Mouse (Mus musculus) forebrain, embryonic 11.5 days (tissue): ENCODE data around the gene Wfdc5. TPM values are rescaled to one million over a fixed set of nuclear protein-coding genes. Genes with fewer than 3 reads are reported as not detected.

Experiments used
- ATAC-seq: fragments of 200-750 bp; cut with Nextera tagmentation; replicated peaks from 2 replicates; pipeline ENCODE4 v1.8.0; 2017; ENCODE audit warnings: moderate TSS enrichment; ENCODE audit not compliant: low FRiP score
- DNase-seq: peaks from one replicate; pipeline ENCODE4 v3.0.0-alpha.2; 2017; ENCODE audit warnings: low spot score
- H3K27ac ChIP-seq: fragments of 300-500 bp; sonication (generic); 2 replicates; pipeline ENCODE4 v1.5.1; 2014; ENCODE audit warnings: low read depth, low read length
- H3K27me3 ChIP-seq: fragments of 300-500 bp; sonication (generic); 2 replicates; pipeline ENCODE4 v1.6.1; 2014; ENCODE audit warnings: mild to moderate bottlenecking, low read length, mixed read lengths; ENCODE audit not compliant: control insufficient read depth, insufficient read depth
- H3K36me3 ChIP-seq: fragments of 300-500 bp; sonication (generic); 2 replicates; pipeline ENCODE4 v1.6.1; 2014; ENCODE audit warnings: mild to moderate bottlenecking, low read length, moderate library complexity, mixed read lengths; ENCODE audit not compliant: control insufficient read depth, insufficient read depth
- H3K4me1 ChIP-seq: fragments of 300-500 bp; sonication (generic); replicated peaks from 2 replicates; pipeline ENCODE4 v1.6.1; 2014; ENCODE audit warnings: low read length, mixed read lengths; ENCODE audit not compliant: control insufficient read depth, insufficient read depth
- H3K4me2 ChIP-seq: fragments of 300-500 bp; sonication (generic); 2 replicates; pipeline ENCODE4 v1.6.1; 2014; ENCODE audit warnings: low read depth, mild to moderate bottlenecking, low read length, moderate library complexity, mixed read lengths; ENCODE audit not compliant: severe bottlenecking
- H3K4me3 ChIP-seq: fragments of 300-500 bp; sonication (generic); 2 replicates; pipeline ENCODE4 v1.5.1; 2014; ENCODE audit warnings: low read depth, low read length
- H3K9ac ChIP-seq: fragments of 300-500 bp; sonication (generic); 2 replicates; pipeline ENCODE4 v1.6.1; 2014; ENCODE audit warnings: low read length
- H3K9me3 ChIP-seq: fragments of 300-500 bp; sonication (generic); 2 replicates; pipeline ENCODE4 v1.6.1; 2016; ENCODE audit warnings: low read length, mixed read lengths; ENCODE audit not compliant: control insufficient read depth
- WGBS: fragments of 180-500 bp; shearing (Covaris S2); extraction: QIAGEN DNeasy Blood & Tissue Kit; methylation state at CpG from one replicate; pipeline ENCODE4 v1.1.7; 2014; 5-methylcytosine and 5-hydroxymethylcytosine counted together
- polyA plus RNA-seq: library from polyadenylated mRNA; unstranded; fragments of >200 nt; fragmentation: Nextera tagmentation; extraction: Ambion mirVana; gene quantifications from 2 replicates; pipeline ENCODE4 v1.2.1, GENCODE M21; 2014

Gene Wfdc5
- polyA plus RNA-seq, 1 experiment from 2014 or later = not detected

GRCm38 (mm10) chr2:164199626-164200327 lies 17.2 kb upstream of the Wfdc5 start, which contains the start of gene Wfdc15a:
Gene Wfdc15a, minus strand, starts transcription at chr2:164200130.
- no peaks in the 10 kb centered on the region for H3K4me1 ChIP-seq
- no peak within 1 kb of the TSS for H3K27ac ChIP-seq
- ATAC-seq (no peak), DNase-seq (no peak)
- no peaks in the 10 kb centered on the region for H3K27me3 ChIP-seq
- no peaks in the 10 kb centered on the region for H3K9me3 ChIP-seq
- no peak within 1 kb of the TSS for H3K4me2 ChIP-seq
- no peak within 1 kb of the TSS for H3K4me3 ChIP-seq
- no peak within 1 kb of the TSS for H3K9ac ChIP-seq
- H3K36me3 ChIP-seq = no peaks in the 10 kb centered on the region
- 82% methylated on average over 20 of the region's 20 CpGs for WGBS

GRCm38 (mm10) chr2:164196700-164196990 lies 14.1 kb upstream of the Wfdc5 start:
- Histone ChIP-seq H3K36me3 (no peaks in the 10 kb centered on the region), H3K4me2 (no peak overlapping the region), H3K4me3 (no peak overlapping the region), H3K27ac (no peak overlapping the region), H3K27me3 (no peaks in the 10 kb centered on the region), H3K4me1 (no peaks in the 10 kb centered on the region), H3K9ac (no peak overlapping the region), H3K9me3 (no peaks in the 10 kb centered on the region)
- 89% methylated on average over 5 of the region's 5 CpGs for WGBS
- DNase-seq (no peak), ATAC-seq (no peak)

DNA sequence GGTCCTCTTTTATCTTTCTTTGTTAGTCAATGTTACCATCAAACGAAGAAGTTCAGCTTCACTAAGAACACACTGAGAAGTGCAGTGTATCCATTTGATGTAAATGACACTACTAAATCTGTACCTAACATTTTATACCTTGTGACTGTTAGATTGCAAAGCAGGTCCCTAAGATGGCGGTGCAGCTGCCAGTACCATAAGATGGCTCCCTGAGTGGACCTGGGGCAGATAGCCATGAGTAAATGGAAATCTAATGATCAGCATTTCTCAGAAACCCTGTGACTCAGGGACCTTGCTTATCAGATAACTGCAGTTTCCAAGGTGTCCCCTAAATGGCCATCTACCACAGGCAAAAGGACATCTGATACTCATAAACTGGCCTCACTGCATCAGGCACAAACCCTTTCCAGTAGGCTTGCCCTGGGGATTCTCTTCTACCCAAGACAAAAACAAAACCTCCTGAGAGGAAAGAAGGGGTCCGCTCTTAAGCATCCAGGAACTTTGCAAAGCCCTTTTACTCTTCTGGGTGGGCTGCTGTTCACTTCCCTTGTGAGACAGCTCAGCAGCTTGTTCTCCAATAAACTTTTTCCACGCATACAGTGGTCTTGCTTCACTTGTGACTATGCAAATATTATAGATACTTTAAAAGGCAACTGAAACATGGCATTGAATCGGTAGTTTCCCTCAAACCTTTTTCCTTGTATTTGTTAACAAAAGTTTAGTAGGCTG lies 13.6 kb upstream of the Wfdc5 start:
- Histone ChIP-seq H3K9ac (no peak overlapping the region), H3K4me2 (no peak overlapping the region), H3K9me3 (no peaks in the 10 kb centered on the region), H3K4me1 (no peaks in the 10 kb centered on the region), H3K36me3 (no peaks in the 10 kb centered on the region), H3K27ac (no peak overlapping the region), H3K4me3 (no peak overlapping the region), H3K27me3 (no peaks in the 10 kb centered on the region)
- WGBS = 85% methylated on average over 5 of the region's 5 CpGs
- ATAC-seq (no peak), DNase-seq (no peak)

DNA sequence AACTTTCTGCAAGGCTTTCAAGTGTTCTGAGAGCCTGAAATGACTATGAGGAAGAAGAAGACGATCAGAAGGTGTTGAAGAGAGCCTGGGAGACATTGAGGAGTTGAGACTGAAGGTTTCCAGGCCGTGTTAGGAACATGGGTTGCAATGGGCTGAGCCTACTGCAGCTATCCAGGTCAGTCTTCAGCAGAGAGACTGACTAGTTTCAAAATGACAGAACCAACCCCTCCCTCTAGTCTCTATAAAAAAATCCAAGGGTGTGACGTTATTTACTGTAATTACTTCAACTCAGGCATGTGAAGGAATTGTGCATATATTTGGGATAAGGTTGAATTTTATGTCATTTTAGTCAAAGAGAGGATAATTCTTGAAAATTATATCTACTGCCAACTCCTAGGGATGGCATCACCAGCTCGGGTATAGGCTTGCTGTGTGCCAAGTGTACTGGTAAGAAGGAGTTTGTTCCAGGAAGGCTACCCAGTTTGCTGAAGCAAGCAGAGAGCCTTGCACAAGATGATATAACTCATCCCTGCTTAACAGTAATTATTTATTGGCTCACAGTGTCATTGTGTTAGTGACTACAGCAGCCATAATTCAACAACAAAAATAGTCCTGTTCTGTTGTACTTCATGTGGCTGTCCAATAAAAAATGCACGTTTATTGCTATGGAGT lies 12.6 kb upstream of the Wfdc5 start:
- Histone ChIP-seq H3K9ac (no peak overlapping the region), H3K9me3 (no peaks in the 10 kb centered on the region), H3K27ac (no peak overlapping the region), H3K4me1 (no peaks in the 10 kb centered on the region), H3K4me3 (no peak overlapping the region), H3K4me2 (no peak overlapping the region), H3K27me3 (no peaks in the 10 kb centered on the region), H3K36me3 (no peaks in the 10 kb centered on the region)
- 81% methylated on average over 5 of the region's 5 CpGs for WGBS
- no peak for DNase-seq
- no peak for ATAC-seq

- H3K9ac ChIP-seq = no peak overlapping the region
- no peak overlapping the region for H3K27ac ChIP-seq
- no peaks in the 10 kb centered on the region for H3K36me3 ChIP-seq
- DNase-seq (no peak), ATAC-seq (no peak)
- no peaks in the 10 kb centered on the region for H3K4me1 ChIP-seq
- no peak overlapping the region for H3K4me3 ChIP-seq
- no peaks in the 10 kb centered on the region for H3K9me3 ChIP-seq
- H3K27me3 ChIP-seq = no peaks in the 10 kb centered on the region
- H3K4me2 ChIP-seq = no peak overlapping the region
Observed at GRCm38 (mm10) chr2:164192279-164192678, 9.7 kb upstream of the Wfdc5 start.

DNA sequence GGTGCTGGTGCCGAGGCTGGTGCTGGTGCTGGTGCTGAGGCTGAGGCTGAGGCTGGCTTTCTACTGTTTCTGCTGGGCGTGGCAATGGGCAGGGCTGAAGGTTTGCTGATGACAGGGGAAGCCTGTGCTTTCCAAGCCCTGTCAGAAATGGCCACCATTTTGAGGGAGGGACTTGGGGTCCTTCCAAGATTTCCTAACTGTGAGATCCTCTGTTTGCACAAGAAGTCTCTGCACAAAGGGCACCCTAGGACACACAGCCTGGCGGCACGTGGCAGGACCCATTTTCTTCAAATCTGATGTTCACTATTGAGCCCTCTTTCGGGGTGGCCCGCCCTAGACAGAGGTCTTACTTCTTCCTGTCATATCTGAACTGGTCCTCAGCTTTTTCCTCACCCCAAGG lies 8.0 kb upstream of the Wfdc5 start, which contains the start of gene Wfdc12:
Wfdc12 (minus strand) TSS at position 33 of the 400 bp plus-strand sequence.
- no peaks in the 10 kb centered on the region for H3K27me3 ChIP-seq
- no peak for DNase-seq
- H3K9me3 ChIP-seq = no peaks in the 10 kb centered on the region
- 86% methylated on average over 6 of the region's 6 CpGs for WGBS
- H3K36me3 ChIP-seq = no peaks in the 10 kb centered on the region
- no peak within 1 kb of the TSS for H3K27ac ChIP-seq
- no peak for ATAC-seq
- H3K4me1 ChIP-seq = no peaks in the 10 kb centered on the region
- H3K4me2 ChIP-seq = no peak within 1 kb of the TSS
- no peak within 1 kb of the TSS for H3K9ac ChIP-seq
- H3K4me3 ChIP-seq = no peak within 1 kb of the TSS

DNA sequence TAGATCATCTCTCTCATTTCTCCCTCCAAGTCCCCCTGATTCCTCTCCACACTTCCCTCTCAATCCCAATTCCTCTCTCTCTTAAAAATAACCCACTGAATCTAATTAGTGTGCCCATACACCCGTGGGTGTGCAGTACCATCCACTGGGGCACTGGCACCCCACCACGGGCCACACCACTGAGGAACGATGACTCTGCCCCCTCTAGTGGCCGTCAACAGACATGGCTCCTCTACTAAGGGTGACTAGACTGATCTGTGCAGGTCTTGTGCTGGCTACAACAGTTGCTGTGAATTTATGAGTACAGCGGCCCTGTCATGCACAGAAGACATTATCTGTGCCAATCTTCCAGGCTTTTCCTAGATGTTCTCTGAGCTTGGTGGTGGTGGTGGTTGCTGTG lies 6.2 kb upstream of the Wfdc5 start:
- Histone ChIP-seq H3K27me3 (no peaks in the 10 kb centered on the region), H3K4me1 (0 out of 2 replicates have a peak, but pooled peaks cover 2% of the 10 kb centered on the region), H3K4me2 (no peak overlapping the region), H3K4me3 (no peak overlapping the region), H3K9ac (no peak overlapping the region), H3K36me3 (no peaks in the 10 kb centered on the region), H3K27ac (no peak overlapping the region), H3K9me3 (no peaks in the 10 kb centered on the region)
- WGBS = 26% methylated on average over 5 of the region's 5 CpGs
- DNase-seq (no peak), ATAC-seq (no peak)

DNA sequence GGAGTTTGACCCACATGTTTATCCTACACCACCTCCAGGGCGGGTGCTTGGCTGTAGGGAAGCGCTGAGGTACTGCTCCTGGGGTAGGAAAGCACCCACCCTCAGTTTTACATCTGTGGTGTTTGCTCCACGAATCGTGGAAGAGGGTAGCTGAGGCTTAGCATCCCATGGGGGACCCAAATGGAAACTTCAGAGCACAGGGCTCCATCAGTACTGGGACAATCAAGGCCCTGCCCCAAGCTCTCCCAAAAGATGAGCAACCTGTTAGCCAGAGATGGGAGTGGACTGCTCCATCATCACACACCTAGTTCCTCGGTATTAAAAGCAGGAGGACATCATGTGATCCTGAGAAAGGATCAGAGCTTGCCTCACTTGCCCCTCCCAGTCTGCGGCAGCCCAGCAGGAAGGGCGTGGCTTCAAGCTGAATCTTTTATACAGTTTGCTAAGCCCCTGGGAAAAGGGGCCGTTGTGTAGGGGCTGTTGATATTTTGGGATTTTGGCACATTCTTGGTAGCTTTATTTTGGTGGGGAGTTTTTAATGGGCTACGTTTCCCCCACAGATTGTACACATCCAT lies 1.7 kb upstream of the Wfdc5 start:
- no peak for ATAC-seq
- WGBS = 40% methylated on average over 9 of the region's 9 CpGs

More for the DNA sequence above, 1.7 kb upstream of the Wfdc5 start:
- Histone ChIP-seq H3K36me3 (no peaks in the 10 kb centered on the region), H3K4me2 (no peak overlapping the region), H3K4me3 (no peak overlapping the region), H3K9ac (no peak overlapping the region), H3K27me3 (no peaks in the 10 kb centered on the region), H3K4me1 (0 out of 2 replicates have a peak, but pooled peaks cover 2% of the 10 kb centered on the region), H3K27ac (no peak overlapping the region), H3K9me3 (no peaks in the 10 kb centered on the region)
- no peak for DNase-seq
